Mouse (Mus musculus): ENCODE data around the gene Gm14305. TPM values are rescaled to one million over a fixed set of nuclear protein-coding genes. Genes with fewer than 3 reads are reported as not detected.
"Not testable (repeated sequence)": the region's sequence is repeated elsewhere in the genome, so short reads cannot be mapped to it uniquely, and the experiment has no call there.

Gm14305 gene
- total RNA-seq (2021), result 10 to 100 TPM; 11.0 to 13.0 TPM
- polyA plus RNA-seq (2012; rRNA removed), result 0.39 and 0.67 TPM in 2 replicates
- long read RNA-seq, transcript Gm14305-201 (4 exons, 1,167 nt), result major isoform, 7 of 9 reads
- long read RNA-seq, partial matches to known transcripts, result 0 of 9 reads
- long read RNA-seq, other reads (novel, unspliced or antisense), result 0 of 9 reads

DNA sequence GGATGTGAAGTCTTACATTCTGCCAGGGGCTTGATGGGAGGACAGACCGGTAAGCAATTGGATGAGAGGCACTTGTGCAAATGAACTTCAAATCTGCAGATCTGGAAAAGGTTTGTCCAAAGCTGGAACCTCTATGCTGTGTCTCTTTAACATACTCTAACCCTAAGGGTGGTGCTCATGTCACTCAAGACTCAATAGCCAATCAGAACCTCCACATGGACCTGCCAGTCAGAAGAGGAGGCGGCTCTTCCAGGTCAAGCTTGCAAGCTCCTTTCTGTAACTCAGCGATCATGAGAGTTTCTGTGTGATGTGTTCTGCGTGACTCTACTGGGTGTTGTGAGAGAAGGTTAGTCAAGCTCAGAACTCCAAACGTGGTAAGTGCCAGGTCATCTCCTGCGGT, at the start of gene Gm14305:
TSS of gene Gm14305 (plus strand) at position 278 of the 400 bp plus-strand sequence.
- DNase-seq, result peak; percentile 45

DNA sequence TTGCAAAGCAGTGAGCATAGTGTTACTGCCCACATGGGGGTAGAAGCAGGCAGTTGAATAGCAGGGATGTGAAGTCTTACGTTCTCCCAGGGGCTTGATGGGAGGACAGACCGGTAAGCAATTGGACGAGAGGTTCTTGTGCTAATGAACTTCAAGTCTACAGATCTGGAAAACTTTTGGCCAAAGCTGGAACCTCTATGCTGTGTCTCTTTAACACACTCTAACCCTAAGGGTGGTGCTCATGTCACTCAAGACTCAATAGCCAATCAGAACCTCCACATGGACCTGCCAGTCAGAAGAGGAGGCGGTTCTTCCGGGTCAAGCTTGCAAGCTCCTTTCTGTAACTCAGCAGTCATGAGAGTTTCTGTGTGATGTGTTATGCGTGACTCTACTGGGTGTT, 37.9 kb upstream of the Gm14305 start, which contains the start of gene Zfp973:
TSS of gene Zfp973 (plus strand) at position 301 of the 400 bp plus-strand sequence.
- DNase-seq, result not testable (repeated sequence)

Other genes with a start within 250 kb of the Gm14305 start
- not detected for gene Gm14434, start 221.5 kb upstream of the Gm14305 start, total RNA-seq (2021)
- gene Gm14434, start 221.5 kb upstream of the Gm14305 start, polyA plus RNA-seq (2012; rRNA removed), result 1.2 and 1.4 TPM in 2 replicates
- not detected for gene Zfp967, start 187.3 kb upstream of the Gm14305 start, total RNA-seq (2021)
- gene Zfp967, start 187.3 kb upstream of the Gm14305 start, polyA plus RNA-seq (2012; rRNA removed), result not detected in 2 replicates
- gene Gm14308, start 72.0 kb upstream of the Gm14305 start, total RNA-seq (2021), result 1 to 10 TPM; 4.6 to 5.5 TPM
- 0.29 and 0.52 TPM in 2 replicates for gene Gm14308, start 72.0 kb upstream of the Gm14305 start, polyA plus RNA-seq (2012; rRNA removed)
- 10 to 100 TPM in 1 of 2 experiments, 1 to 10 TPM in 1; 10.0 to 13.3 TPM for gene Zfp973, start 37.8 kb upstream of the Gm14305 start, total RNA-seq (2021)
- 0.30 and 0.64 TPM in 2 replicates for gene Zfp973, start 37.8 kb upstream of the Gm14305 start, polyA plus RNA-seq (2012; rRNA removed)
- gene Gm14295, start 90.3 kb downstream of the Gm14305 start, total RNA-seq (2021), result 10 to 100 TPM in 1 of 2 experiments, 1 to 10 TPM in 1; 9.0 to 10.3 TPM
- gene Gm14295, start 90.3 kb downstream of the Gm14305 start, polyA plus RNA-seq (2012; rRNA removed), result 0.51 and 0.73 TPM in 2 replicates
- not detected for gene Gm14408, start 122.8 kb downstream of the Gm14305 start, total RNA-seq (2021)
- not detected in 2 replicates for gene Gm14408, start 122.8 kb downstream of the Gm14305 start, polyA plus RNA-seq (2012; rRNA removed)
- 10 to 100 TPM in 1 of 2 experiments, 1 to 10 TPM in 1; 6.4 to 11.8 TPM for gene Gm14296, start 219.5 kb downstream of the Gm14305 start, total RNA-seq (2021)
- 0.54 and 0.90 TPM in 2 replicates for gene Gm14296, start 219.5 kb downstream of the Gm14305 start, polyA plus RNA-seq (2012; rRNA removed)

Measured in adrenal gland, adult 2 months (tissue).